Mouse (Mus musculus) midbrain, embryonic 12.5 days (tissue): ENCODE data around the gene Abca15. TPM values are rescaled to one million over a fixed set of nuclear protein-coding genes. Genes with fewer than 3 reads are reported as not detected.

Experiments
- polyA plus RNA-seq: library from polyadenylated mRNA; unstranded; fragments of >200 nt; fragmentation: Nextera tagmentation; extraction: Ambion mirVana; gene quantifications from 2 replicates; pipeline ENCODE4 v1.2.1, GENCODE M21; 2016

Gene Abca15
- polyA plus RNA-seq, 1 experiment from 2014 or later, result not detected

Other genes starting within 250 kb of the Abca15 start
- 0.08 TPM in 1 of 2 replicates, not detected in the other for gene Dnah3, start 233.4 kb upstream of the Abca15 start, polyA plus RNA-seq
- 19.3 and 25.4 TPM in 2 replicates for gene Tmem159, start 226.3 kb upstream of the Abca15 start, polyA plus RNA-seq
- not detected in 2 replicates for gene Zp2, start 183.4 kb upstream of the Abca15 start, polyA plus RNA-seq
- not detected in 2 replicates for gene Anks4b, start 154.8 kb upstream of the Abca15 start, polyA plus RNA-seq
- 33.6 and 37.0 TPM in 2 replicates for gene Crym, start 126.6 kb upstream of the Abca15 start, polyA plus RNA-seq
- gene Abca14, start 124.7 kb upstream of the Abca15 start, polyA plus RNA-seq, result not detected in 2 replicates
- not detected in 2 replicates for gene Abca16, start 81.0 kb downstream of the Abca15 start, polyA plus RNA-seq